Mouse (Mus musculus): ENCODE data around the gene 4930524B15Rik.

- TF ChIP-seq CTCF (conservative IDR thresholded peaks at IDR 0.05; ENCODE audit: insufficient read depth, insufficient read length, low read depth, low read length) (no peak), POLR2A (IDR thresholded peaks at IDR 0.05; ENCODE audit: low read depth, low read length) (no peak)
Measured at GRCm38 (mm10) chr11:32027474-32028342, 62.3 kb downstream of the 4930524B15Rik start.
